Mouse (Mus musculus) c-Kit-positive CD71-positive TER-119-positive erythroid progenitor cells, embryonic 14.5 days (primary cell): ENCODE data around the gene Fam83b.

ENCODE experiments used
- DNase-seq: peaks from one replicate; pipeline ENCODE4 v3.0.0-alpha.2; 2013; ENCODE audit warnings: low spot score

Gene Fam83b

GRCm38 (mm10) chr9:76521640-76522039 is 45.3 kb downstream of the Fam83b start:
- DNase-seq = no peak

DNA sequence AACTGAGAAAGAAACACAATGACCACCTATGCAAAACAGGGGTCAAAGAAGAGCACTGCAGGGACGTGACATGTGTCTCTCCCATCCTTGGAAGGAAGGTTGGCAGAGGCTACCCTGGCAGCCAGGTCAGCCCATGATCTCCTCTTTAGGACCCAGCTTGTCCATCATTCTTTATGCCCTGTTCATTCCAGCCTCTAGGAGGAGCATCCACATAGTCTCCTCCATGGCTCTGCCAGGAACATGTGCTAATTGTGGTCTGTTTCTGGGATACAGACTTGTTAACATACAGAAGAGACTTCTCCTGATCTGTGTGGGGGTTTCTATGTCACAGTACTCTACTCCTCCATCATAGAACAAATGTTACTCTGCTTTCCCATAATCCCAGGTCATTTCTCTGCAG is 48.3 kb downstream of the Fam83b start:
- DNase-seq = no peak

GRCm38 (mm10) chr9:76505650-76506049 is 61.3 kb downstream of the Fam83b start:
- no peak for DNase-seq

DNA sequence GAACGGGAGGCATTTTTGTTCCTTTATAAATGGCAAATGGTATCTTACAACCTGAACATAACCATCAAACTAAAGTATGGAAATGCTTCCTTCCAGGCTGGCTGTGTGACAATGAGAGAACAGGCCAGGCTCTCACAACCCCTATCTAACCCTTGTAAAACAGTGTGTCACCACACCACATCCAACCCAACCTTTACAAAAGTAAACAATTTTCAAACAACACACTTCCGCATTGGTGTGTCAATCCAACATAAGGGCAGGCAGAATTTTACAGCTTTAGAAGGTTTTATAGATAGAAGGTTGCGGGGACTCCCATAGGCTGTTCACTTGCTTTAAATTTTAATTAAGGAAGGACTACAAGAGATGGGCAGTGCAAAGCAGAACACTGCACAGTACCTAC is 77.2 kb downstream of the Fam83b start:
- DNase-seq = no peak

GRCm38 (mm10) chr9:76480088-76480487 is 86.8 kb downstream of the Fam83b start:
- no peak for DNase-seq

DNA sequence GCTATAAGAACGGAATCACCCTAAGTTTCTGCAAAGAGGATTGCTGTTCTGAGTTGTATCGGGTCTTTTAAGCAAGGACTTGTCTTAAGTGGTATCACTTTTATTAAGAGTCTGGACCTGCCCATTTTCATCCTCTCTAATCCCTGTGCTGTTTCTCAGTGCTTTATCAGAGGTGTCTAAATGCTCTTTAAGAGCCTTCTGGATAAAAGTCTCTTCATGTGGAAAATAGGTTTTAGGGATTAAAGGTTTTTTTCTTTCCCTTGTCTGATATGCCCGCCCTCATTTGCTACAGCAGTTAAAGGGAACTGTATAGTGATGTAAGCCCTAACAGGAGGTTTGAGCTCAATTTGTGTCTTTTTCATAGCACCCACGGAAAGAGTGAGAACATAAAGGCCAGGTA is 97.4 kb downstream of the Fam83b start:
- DNase-seq = no peak

DNA sequence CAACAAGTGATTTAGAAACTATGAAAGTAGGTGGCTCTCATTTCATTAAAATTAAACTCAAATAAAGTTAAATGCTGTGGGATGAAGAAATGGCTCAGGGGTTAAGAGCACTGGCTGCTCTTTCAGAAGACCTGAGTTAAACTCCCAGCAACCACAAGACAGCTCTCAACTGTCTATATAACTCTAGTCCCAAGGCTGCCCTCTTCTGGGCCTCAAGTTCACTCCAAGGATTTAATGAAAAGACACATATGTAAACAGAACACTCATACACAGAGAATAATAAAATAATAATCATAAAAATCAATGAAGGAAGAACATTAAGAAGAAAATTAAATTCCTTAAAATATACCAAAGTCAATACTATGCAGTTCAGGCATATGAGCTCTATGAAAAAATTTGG is 105.4 kb downstream of the Fam83b start:
- no peak for DNase-seq

GRCm38 (mm10) chr9:76455703-76456102 is 111.2 kb downstream of the Fam83b start:
- no peak for DNase-seq
